Mouse (Mus musculus): ENCODE measurements at regions not wholly inside any gene's neighbourhood (a gene's known extent, or its start where the extent isn't known, plus 50 kb on each side); places are given as distances from the start of the nearest gene placed in this dataset.

DNA sequence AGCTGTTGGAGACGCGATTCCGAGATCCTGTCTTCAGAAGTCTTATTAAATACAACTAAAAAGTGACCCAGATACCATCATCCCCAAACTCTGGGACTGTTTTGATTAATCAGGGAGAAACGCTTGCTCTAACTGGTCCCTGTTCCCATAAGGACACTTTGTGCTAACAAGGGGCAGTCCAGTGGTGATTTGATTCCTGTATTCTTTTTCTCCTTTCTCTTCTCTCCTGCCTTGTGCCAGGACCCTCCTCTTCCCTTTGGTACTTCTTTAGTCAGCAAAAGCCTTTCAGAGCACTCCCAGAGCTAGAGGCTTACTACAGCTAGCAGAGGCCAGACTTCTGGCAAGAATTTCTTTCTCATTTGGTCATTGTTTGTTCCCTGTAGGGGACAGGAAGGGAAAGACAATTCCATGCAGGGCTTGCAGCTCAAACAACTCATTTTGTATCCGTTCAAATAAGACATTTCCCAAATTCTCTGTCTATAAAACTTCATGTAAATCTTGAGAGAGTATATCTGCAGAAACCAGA is 337.3 kb upstream of the Prickle1 start:
- no peak for TF ChIP-seq GATA1 (IDR thresholded peaks at IDR 0.05; ENCODE audit: borderline replicate concordance, low read length)
- TF ChIP-seq FLI1 (IDR thresholded peaks at IDR 0.05; ENCODE audit: low read length): no peak
